Mouse (Mus musculus) cerebellum, postnatal 4 days (tissue): ENCODE data around the gene Fam166a.
A peak's percentile ranks its signal among the peaks of the same experiment; 100 is the strongest.

Experiments
- DNase-seq, 2 experiments: peaks; one replicate each; pipeline ENCODE4 v3.0.0; 2022; ENCODE audit warnings: low spot score in 2 of 2, mixed read lengths in 1 of 2

Fam166a gene

DNA sequence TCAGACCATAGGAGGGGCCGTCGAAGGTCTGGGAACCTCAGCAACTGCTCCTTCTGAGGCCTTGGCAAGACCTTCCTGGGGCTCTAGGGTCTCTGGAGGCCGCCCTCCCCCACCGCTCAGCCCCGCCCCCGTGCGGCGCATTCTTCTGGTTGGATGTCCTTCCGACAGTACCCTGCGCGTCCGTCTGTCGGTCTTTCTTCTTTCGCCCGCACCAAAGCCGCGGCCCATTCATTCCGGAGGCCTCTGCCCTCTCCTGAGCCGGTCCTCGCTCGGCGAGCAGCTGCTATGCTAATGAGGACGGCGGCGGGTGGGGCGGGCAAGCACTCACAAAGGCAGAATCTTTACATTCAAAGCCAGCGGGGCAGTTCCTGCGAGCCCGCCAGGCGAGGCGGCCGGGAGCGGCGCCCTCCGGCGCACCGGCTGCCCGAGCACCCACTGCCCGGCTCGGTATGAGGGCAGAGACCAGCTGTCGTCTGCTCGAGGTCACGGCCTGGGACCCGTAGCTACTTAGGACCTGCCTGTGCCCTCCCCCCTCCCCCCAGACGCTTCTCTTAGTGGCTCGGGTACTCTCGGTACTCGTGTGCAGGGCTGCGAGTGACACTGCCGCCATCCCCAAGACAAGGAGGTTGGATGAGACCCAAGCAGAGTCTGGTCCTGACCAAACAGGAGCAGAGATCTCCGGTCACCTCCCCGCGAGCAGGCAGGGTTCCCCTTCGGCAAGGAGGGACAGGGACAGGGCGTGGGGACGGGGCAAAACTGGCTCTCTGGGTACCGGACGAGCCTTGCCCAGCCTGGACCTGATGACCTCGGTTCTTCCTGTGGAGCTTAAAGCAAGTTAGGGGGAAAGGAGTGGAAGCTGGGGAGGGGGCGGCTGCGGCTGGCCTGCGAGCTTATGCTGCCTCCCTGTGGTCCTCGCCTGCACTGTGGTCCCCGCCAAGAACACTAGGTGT, 32.6 kb upstream of the Fam166a start:
- DNase-seq: peak in 1 of 2 experiments; percentile 58

DNA sequence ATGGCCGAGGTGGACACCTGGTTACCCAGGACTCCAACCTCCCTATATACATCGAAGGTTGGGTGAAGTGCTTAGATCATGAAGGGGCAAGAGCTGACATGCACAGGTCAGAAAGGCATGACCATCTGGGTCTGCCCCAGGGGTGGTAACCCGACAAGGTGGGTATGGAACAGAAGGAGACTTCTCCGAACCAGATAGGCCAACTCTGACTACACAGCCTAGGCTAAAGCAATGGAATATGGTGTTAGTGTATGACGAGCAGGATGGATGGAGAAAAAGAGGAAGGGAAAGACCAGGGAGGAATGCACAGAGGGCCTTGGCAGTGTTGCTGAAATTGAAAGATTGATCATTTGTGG, 32.0 kb upstream of the Fam166a start:
- DNase-seq: no peak

DNA sequence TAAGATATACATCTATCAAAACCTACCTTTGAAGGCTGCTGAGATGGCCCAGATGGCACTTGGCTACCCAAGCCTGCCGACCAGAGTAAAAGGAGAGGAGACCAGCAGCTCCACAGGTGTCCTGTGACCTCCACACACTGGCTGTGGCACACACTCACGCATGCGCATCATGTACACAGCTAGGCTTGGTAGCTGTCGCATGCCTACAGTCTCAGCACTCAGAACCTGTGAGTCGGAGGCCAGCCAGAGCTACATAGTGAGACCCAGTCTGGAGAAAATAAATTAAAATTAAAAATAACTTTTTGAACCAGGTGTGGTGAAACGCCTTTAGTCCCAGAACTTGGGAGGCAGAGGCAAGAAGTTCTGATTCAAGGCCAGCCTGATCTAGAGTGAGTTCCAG, 30.7 kb upstream of the Fam166a start:
- DNase-seq: no peak

DNA sequence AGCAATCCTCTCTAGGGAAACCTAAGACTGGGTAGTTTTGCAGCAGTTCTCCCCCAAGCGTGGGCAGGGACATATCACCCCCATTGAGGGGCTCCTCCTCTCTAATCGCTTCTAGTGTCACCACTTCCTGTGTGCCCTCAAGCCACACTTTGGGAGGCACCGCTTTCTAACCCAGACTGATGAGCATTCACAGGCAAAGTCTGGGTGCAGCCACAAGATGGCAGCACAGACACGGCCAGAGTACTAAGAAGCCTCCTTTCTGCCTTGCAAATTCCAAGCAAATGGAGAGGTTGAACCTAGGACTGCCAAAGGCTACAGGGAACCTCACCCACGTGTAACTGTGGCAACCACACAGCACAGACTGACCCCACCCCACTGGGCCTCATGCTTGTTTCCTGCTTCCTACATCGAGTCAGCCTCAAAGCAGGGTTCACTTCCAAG, 25.2 kb upstream of the Fam166a start:
- peak; percentile 70 to 83 for DNase-seq

DNA sequence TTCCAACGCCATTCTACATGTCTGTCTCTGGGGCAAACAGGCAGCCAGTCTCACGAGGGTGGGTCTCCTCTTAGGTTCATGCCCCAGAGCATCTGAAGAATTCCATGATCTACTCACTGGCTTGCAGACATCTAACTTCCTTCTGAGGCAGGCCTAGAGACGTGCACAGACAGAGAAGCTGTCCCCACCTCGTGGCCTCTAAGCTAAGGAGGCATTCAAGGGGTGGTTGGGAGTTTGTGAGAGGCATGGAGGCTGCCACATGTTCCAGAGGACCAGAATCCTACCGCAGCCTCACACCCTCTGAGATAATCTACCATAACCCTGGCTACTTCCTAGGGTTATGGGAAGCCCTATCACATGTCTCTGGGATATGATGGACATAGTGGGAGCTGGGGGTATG, 24.5 kb upstream of the Fam166a start:
- no peak for DNase-seq

DNA sequence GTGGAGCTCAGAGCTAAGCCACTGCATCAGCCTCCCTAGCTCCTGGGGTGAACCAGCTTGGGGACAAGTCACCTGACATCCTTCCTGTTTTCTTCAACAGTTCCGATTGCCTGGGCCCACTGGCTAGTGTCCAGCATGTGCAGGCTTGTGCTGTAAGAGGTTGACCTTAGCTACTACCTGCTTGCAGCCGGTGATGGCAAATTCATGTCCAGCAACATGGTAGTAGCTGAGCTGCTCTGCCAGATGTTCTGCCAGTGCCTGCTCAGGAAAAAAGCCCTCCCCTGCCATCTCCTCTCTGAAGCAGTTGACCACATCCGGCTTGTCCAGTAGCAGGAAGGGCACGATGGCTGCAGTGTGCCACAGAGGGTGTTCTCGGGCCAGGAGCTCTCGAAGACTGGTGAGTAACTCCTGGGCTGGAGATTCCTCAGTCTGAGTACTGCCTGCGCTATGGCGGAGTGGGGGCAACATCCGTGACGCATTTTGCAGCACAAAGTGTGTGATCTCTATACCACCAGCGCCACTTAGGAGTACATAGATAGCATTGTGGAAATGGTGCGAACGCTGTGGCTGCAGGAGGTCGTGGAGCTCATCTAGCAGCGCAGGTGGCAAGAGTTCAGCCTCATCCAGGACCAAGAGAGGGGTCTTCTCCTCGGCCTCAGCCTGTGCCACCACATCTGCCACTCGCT, 23.9 kb upstream of the Fam166a start:
- DNase-seq: no peak

DNA sequence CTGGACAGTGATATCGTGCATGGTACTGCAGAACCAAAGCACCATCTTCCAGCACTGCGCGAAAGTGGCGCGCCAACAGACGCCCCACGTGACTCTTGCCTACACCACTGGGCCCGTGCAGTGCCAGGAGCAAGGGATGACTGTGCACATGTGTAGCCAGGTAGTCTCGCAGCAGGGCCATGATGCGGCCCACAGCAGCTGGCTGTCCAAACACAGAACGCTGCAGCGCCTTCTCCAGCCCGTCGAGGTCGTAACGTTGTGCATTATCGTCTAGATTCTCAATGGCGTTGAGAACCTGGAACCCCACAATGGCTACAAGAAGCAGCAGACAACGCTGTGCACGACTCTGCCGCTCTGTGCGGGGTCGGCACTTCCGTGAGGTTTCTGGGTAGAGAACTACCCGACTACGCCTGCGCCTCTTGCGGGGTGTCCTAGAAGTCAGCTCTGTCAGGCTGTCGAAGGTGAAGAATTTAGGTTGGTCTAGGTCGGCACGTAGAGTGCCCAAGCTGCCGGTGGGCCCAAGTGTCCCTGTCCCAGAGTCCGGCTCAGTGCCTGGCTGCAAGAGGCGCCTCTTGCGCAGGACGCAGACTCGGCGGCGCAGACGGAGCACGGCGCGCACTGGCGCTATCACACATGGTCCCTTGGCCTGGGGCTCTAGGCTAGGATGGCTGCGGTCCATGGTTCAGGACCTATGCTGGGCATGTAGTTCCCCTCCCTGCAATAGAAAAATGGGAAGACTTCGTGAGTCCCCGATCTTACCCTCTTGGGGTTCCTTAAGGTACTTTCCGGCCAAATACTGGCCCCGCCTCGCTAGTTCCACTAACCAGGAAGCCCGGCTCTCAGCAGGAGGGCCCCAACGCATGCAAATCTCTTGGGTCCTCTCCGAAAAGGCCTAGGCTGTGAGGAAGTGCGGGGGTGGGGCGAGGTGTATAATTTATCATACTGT, 23.1 kb upstream of the Fam166a start:
- DNase-seq: no peak

DNA sequence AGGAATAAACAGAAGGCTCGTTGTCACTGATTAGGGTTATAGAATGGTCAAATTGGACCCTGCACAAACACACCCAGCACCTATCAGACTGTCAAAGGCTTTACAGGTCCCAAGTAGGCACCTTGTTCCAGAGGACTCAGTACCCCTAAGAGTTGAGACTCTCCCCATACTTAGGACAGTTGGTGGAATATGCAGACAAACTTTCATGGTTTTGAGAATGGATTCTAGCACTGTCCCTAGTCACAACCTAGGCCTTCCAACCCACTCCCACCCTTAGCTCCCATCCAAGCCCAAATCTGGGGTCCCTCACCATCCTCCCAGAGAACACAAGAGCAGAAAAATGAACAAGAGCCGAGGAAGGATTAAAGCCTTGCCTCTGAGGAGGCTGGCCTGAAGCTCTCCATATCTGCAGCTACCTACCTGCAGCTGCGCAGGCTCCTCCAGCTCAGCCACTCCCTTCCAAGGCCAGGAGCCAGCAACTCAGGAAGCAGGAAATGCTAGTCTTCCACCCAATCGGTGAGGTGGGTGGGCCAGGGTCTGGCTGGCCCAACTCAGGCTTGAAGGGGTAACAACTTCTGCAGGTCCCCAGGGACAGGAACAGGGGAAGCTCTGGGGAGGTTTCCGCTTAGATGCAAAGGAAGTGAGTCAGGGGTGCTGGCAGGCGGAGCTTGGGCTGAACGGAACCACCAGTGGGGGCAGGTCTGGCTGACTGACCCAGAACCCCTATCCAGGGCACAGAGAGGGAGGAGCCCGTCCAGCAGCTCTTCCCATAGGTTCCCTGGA, 22.2 kb upstream of the Fam166a start, which contains the start of gene Tor4a:
Tor4a (minus strand) TSS at position 715 of the 783 bp plus-strand sequence.
- DNase-seq: no peak

DNA sequence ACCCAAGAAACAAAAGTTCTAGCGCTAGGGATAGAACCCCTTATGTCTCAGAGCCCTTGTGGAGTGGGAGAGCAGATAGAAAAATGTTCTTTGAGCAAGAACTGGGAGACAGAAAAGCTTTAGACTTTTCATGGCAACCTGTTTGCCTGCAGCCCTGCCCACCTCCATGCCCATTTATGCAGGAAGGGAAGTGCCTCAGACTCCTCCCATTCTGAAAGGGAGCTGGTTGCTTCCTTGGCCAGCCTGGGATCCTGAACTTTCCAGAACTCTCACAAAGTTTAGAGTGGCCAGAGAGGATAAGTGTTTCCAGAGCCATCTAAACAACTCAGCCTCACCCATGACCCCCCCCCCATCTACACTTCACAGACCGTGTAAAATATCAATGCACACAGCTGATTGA, 21.4 kb upstream of the Fam166a start:
- DNase-seq: no peak

DNA sequence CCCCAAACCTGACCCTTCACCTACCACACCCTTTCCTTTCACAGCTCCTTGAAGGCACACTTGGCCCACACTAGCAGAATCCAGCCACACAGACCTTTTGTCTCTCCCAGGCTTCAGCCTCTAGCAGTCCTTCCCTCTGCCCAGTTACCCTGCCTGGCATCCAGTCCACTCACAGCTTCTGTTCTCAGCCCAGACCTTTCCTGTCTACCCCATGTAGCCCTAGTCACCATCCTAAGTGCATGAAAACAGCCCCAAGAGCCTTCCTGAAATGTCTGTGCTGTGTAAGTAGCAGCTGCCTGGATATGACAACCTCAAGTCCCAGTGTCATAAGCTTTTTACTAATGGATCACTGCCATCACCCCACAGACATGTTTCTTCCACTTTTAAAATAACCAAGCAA, 20.6 kb upstream of the Fam166a start:
- no peak for DNase-seq

DNA sequence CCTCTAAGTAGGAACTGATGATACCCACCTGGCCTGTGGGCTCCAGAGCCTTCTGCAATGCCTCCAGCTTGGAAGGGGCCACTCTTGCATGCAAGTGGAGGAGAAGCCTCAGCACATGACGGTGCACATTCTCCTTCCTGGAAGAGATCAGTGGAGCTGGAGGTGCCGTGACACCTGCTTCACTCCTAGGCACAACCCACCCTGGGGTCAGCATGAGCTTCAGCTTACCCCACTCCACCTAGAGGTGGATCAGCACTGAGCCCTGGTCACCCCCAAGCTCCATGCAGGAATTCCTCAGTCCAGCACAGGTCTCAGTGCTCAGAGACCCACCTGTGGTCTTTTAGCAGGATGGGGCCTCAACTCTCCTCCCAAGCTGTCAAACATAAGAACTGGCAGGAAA, 17.9 kb upstream of the Fam166a start:
- no peak for DNase-seq

DNA sequence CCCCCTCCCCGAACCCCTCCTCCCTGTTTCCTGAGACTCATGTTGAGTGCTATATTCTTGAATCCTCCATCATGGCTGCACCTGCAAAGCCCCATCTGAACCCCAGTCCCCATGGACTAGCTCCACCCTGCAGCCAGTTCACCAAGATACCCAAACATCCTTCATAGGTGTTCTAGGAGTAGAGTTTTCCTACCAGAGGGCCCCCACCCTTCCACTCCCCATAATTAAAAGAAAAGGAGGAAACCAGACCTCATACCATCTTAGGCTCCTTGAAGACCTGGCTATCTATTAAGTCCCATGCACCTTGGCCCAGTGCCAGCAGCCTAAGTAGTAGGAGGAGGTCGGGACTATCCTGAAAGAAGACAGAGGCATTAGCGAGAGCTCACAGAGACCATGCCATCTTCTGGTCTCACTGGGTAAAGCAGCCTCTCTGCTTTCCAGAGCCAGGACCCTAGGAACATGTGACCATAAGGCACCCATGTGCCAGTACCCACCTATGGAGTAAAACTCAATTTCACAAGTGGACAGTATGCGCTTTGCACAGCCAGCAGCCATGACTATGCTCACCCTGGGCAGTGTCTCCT, 14.8 kb upstream of the Fam166a start:
- no peak for DNase-seq

DNA sequence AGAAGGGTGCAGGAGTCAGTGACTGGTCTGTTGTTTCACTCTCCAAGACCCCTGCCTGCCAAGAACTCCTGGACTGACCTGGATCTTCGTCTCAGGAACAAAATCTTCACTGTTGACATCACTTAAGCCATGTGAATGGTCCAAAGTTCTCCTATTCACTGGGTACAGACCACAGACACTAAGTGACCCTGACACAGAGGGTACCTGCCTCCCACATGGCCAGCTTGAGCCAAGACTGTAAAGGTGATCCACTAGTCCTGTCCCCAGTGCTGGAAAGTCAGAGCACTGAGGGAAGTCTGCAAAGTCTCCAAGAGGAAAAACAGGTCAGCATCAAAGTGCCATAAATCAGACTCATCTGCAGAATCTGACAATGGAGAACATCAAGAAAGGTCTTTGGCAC, 11.0 kb upstream of the Fam166a start:
- no peak for DNase-seq

DNA sequence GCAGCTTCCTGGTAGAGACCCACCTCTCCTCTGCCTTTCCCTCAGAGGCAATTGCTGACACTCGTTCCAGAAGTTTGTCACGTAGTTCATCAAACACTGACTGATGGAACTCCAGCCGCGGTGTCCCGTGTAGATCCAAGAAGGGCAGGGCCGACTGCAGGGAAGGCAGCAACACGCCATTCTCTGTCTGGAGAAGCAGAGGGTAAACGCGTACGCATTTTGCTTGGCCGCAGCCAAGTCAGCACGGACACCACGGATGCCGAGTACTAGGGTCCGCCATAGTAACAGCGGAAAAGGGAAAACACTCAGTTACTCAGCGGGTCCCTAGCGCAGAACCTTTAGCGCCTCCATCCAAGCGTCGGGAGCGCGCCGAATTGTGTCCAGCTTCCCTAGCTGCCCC, 7.9 kb upstream of the Fam166a start:
- DNase-seq: no peak

DNA sequence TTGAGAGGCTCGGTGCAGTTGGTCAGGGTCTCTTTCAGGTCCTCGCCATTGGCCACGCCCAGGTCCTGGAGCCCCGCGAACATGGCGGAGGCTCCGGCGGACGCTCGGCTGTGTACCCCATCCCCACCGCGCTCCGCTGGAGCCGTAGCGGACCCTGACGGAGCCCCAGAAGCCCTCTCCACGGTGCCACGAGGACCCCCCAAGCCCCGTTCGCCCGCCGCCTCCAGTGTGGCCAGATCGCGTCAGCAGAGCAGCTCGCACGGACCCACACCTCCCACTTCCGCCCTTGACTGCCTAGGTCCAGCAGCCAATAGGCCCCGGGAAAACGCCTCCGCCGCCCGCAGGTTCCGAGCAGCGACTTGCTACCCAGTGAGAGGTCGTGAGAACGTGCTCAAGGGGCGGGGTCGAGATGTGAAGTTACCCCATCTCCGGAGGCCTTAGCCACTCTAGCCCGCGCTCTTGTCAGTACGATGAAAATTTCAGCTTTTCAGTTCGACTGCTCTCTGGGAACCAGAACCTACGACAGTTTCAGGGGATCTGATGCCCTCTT, 7.3 kb upstream of the Fam166a start, which contains the start of gene Nelfb:
Nelfb (minus strand) TSS at position 369 of the 550 bp plus-strand sequence.
- peak; percentile 78 to 88 for DNase-seq

DNA sequence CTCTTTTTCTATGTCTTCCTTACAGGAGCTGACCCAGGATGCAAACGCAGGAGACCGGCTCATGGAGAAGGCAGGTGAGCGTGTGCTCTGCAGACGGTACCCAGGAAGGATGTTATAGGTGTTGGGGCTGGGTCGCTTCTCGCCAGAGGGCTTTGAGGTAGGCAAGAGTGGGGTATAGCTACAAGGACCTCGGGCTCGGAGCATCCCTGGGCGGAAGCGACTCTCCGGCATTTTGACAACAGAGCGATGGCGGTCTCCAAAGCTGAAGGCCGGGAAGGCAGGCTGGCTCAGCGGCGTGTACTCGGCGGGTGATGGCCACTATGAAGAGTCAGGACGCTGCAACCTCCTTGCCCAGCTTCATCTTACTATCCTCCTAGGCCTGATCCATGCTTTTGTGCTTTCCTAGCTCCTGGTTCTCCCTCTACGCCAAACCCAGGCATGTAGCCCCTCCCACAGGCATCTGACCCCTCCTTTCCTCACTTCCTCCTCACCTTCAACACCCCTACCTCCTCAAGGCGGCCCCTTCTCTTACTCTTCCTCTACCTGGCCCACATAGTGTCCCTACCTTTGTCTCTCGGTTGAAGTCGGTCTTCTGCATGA, 5.2 kb upstream of the Fam166a start:
- DNase-seq: no peak

DNA sequence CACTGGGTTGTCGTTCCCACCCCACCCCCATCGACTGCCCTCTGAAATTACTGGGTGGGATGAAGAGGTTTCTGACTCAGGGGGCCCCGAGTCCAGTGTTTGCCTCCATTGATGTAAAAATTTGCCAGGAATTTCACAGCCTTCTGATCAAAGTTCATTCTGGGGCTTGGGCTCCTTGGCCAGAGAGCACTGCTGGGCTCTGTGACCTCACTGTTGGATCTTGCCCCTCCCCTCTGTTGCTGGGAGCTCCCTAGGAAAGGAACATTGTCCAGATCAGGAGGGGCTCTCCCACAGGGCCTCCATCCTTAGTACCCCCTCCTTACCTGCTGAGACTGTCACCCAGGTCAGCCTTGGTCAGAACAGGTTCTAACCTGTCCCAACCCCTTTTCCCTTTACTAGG, 4.1 kb upstream of the Fam166a start, which contains the start of gene Stpg3:
Stpg3 (minus strand) TSS at position 194 of the 400 bp plus-strand sequence.
- DNase-seq: no peak

DNA sequence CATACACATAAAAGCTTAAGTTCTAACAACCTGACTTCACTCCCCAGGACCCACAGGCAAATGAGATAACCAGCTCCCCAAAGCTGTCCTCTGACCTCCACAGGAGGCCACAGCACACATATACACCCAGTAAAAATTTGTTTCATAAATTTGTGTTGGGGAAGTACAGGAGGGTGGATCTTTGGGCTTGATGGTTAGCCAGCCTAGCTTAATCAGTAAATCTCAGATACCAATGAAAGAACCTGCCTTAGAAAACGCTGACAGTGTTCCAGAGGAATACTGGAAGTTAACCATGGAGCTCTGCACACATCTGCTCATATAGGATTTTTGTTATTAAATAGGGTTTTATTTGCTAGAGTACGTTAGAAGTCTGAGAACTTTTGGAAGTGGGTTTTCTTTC, 879 bp upstream of the Fam166a start:
- DNase-seq: no peak

DNA sequence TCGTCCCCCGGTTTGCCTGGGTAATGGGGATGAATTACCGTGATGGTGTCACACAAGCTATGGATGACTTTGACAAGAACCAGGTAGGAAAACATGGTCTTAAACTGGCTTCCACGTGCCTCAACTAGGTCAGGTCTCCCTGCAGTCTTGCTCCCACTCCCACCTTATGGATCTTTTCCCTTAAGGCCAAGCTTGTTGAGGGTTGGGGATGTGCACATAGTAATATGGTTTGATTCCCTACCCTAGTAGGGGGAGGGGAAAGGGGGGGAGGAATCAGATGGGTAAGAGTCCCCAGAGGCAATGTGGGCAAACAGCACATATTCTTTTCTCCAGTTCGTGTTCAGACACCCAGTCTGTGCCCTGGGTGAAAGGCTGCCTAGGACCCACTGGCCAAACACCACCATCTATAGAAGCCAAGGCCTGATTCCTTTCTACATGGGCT, 2.8 kb downstream of the Fam166a start:
- no peak for DNase-seq
